Mouse (Mus musculus) ovary, postnatal 10 days (tissue): ENCODE data around the gene Ssxb10.
A peak's percentile ranks its signal among the peaks of the same experiment; 100 is the strongest.
"Not testable (repeated sequence)": the region's sequence is repeated elsewhere in the genome, so short reads cannot be mapped to it uniquely, and the experiment has no call there.

Experiments
- DNase-seq: peaks from one replicate; pipeline ENCODE4 v3.0.0; 2022; ENCODE audit warnings: low spot score

Ssxb10 gene

GRCm38 (mm10) chrX:8327124-8327523 is at the start of gene Ssxb10:
Gene Ssxb10 (plus strand): TSS chrX:8327424.
- DNase-seq, result no peak

- no peak for DNase-seq
These were observed 38.6 kb upstream of the Ssxb10 start for GRCm38 (mm10) chrX:8288621-8289020.

- DNase-seq, result no peak
These were observed 17.9 kb upstream of the Ssxb10 start for GRCm38 (mm10) chrX:8309302-8309701.

GRCm38 (mm10) chrX:8314905-8315304 is 12.3 kb upstream of the Ssxb10 start:
- DNase-seq, result peak; percentile 10

GRCm38 (mm10) chrX:8366678-8367077 is 39.5 kb downstream of the Ssxb10 start, which contains the start of gene Ssxb9:
Gene Ssxb9 (plus strand): TSS chrX:8366978.
- not testable (repeated sequence) for DNase-seq
